Mouse (Mus musculus): ENCODE measurements at regions not wholly inside any gene's neighbourhood (a gene's known extent, or its start where the extent isn't known, plus 50 kb on each side); places are given as distances from the start of the nearest gene placed in this dataset.

DNA sequence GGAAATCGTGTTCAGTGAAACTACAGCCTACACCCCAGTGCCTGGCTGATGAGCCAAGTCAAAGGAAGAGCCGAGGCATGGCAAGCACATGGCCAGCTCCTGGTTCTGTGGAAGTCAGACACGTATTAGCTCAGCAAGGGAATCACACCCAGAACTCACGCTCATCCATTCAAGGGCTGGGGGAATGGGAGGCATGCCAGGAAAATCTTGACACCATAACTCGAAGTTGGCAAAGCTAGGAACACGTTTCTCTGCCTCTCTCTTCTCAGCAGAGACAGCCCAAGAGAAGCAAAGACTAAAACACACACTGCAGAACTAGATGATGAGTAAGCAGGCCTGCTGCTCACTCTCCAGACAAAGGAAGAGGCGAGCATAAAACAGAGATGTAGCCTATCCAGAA, 53.5 kb upstream of the Ypel5 start:
- DNase-seq = no peak

DNA sequence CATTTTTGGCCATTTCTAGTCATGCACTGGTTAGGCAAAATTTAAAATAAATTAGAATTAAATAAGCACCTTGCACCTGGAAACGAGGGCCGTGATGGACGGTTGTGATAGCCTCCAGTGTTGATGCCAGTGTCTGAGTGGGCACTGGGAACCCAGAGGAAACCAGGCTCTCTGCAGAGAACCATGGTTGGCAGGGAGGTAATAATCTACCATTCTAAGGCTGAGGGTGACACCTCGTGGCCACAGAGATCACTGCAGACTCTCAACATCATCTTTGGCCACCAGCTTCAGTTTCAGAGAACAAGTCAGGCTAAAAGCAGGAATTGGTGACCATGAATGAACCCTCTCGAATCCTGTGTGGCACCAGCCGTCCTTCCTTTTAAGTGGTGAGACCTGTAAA, 54.5 kb upstream of the Ypel5 start:
- peak; percentile 44 for DNase-seq

DNA sequence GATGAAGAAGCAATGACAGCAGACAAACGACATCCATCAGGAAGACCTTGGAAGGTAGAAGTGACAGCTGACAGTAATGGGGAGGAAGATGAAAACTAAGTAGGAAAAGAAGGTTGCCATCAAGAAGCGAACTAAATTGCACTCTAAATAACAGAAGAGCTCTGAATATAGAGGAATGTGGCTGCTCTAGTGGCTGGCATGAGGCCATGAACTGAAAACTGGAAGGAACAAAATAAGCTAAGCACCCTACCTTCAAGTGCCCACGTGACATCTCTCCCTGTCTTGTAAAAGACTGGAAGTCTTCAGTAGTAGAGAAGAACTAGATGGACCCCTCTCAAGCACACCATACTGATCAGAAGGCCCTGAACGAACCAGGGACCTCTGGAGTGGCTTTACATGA, 68.0 kb upstream of the Ypel5 start:
- no peak for DNase-seq

DNA sequence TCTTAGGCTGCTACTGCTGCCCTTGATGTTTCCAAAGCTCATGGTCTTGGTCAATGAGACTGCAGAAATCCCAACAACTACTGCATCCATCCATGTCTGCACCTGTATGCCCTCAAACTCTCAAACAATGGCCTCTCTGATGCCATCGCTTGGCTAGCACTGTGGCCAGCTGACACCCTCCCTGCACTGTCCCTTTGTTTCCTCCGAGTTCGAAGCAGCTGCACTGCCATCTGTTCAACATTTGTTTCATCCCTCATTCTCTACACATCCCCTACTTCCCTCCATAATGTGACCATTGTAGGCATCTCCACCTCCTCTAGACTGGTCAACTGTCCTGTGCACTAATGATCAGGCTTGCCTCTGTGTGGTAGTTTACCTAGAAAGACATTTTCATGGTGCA, 75.3 kb upstream of the Ypel5 start:
- DNase-seq = no peak

DNA sequence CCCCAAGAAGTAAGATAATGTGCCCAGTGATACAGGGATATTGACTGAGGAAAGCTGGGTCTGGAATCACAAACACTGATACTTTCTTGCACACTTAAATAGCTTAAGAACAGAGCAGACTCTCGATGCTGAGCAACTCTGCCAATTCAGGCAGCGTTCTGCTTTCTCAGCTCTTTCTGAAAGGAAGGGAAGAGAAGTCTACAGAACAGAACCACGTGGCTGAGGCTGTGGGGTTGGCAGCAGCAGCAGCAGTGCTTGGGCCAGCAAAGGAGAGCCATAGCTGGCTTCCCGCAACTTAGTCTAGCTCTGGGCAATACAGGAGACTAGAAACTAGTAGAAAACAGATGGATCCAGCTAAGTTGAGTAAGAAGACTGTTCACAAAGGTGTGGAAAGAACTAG, 89.8 kb upstream of the Ypel5 start:
- DNase-seq = no peak

DNA sequence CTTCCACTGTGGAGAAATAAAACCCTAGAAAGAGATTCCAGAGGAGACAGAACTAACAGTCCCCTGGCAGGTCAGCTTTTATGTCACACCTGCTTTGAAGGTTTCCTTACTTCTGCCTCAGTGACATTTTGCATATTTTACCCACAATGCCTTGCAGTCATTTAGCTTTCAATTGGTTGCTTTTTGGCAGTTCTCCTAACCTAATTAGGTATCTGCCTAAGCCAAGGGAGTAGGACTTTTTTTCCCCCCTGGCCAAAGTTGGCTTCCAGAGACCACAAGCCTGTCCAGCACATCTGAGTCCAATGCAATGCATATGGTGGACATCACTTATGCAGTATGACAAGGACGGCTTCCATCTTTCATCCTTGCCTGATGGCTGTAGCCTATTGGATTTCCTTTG, 103.2 kb upstream of the Ypel5 start:
- DNase-seq = no peak

DNA sequence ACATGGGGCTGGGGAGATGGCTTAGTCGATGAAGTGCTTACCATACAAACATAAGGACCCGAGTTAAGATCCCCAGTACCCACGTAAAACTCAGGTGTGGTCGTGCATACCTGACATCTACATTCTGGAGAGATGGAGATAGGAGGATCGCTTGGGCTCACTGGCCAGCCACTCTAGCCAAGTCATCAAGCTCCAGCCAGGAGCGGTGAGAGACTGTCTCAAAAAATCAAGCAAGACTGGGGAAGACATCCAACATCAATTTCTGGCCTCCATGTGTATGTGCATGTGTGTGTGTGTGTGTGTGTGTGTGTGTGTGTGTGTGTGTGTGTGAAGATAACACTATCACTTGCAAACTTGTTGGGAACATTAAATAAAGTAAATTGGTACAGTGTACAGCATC, 104.6 kb upstream of the Ypel5 start:
- DNase-seq = no peak

DNA sequence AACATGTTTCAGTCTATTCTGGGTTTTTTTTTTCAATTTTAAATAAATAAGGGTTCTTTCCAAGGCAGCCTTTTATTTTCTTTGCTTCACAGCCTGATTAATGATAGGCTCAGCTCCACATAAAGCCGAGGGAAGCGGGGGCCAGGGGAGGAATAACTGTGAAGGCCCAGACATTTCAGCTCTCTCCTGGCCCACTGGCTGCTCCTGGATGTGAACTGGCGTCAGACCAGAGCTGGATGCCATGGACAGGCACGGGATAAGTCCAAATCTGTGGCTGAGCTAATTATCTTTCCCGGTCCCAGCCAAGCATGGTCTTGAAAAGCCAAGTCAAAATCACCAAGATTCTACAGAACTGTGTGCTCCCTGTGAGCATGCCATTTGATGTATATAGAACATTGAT, 105.1 kb upstream of the Ypel5 start:
- DNase-seq = no peak

DNA sequence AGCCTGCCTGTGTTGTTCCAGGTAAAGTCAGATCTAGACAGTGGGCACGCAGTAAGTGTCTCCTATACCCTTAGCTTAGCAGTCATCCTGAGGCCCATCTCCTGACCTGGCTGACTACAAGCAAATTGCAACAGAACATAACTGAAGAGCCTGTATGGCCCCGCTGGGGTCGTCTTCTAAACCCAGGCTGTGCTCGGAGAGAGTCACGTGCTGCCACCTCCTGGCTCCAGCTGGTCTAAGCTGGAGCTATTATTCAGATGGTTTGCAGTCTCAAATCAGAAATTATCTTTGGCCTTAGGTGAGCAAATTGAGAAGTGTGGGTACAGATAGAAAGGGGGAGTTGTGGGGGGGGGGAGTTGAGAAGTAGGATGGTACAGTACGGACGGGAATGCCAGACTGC, 115.5 kb upstream of the Ypel5 start:
- no peak for DNase-seq

DNA sequence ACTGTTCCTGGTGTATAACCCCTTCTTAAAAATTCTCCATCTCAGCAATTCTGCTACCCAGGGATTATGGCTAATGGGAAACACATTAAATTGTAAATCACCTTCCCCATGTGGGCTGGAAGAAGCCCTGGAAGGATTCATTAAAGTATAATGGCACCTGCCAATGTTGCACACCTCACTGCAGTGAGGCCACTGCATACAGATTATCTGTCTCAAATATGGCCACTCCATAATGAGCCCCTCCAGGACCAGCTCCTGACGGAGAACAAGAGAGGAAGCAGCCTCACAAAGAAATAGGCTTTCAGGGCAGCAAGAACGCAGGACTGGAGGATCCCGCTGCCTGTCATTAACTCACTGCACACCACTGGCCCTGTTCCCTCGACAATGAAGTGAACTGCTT, 115.2 kb upstream of the Alk start:
- no peak for DNase-seq

DNA sequence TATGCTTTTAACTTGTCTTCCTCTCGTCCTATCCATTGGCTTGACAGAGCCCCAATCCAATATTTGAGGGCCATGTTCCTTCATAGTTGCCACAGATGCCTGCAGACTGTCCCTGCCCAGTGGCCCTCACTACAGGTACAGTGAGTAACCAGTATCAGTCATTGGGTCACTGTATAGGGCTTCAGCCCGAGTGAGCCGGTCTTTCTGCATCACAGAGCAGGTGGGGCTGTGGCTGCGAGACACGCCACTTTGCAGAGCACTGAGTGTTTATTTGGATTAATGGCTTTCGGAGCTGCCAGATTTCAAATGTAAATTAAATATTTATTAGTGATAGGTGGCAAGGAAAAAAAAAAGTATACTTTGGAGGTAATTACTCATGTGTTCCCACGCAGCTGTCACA, 87.2 kb upstream of the Alk start:
- no peak for DNase-seq

DNA sequence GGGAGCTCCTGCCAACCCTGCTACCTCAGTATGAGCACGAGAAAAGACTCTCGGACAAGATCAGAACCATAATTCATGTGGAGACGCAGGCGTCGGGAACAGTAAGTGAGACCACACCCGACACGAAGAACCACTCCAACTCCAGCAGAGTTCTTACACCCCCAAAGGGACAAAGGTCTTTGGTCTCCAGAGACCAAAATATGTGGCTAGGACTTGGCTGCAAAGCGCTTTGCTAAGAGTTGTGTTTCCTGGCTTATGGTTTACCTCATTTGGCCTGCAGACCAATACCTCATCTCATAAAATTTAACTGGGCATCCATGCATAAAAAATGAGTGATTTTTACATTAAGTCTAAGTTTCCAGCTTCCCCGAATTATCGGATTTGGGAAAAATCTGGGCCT, 85.2 kb upstream of the Alk start:
- no peak for DNase-seq

DNA sequence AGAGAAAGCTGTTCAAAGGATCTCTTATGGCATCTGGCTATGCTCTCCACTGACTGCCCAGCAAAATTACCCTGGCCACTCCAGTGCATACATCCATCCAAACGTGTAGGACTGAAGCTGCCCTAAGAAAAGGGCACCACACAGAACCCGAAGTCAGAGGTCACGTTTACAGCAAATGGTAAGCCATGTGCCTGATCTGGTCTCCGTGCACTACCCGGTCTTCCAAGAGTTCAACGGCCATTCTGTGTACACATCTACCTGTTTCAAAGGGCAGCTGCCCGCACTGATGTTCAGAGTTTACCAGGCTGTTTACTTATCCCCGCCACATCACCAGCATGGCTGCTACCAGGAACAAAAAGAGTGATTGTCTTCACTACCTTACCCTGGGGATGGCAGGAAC, 84.4 kb upstream of the Alk start:
- no peak for DNase-seq

DNA sequence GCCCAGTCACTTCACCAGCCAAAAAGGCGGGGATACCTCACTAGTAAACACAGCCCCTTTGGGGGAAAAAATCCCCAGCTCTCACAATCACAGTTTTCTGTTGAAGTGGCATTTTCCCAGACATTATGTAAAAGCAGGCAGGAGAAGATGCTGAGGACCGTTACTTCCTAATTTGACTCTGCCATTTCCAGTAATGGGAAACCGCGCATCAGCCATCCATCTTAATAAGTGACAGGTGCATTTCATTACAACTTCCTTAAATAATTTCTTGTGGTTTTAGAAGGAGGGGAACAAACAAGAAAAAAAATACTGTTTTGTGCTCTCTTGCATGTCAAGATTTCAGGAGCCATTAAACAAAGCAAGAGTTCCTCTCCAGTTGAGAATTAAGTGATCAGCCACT, 70.2 kb upstream of the Alk start:
- no peak for DNase-seq

DNA sequence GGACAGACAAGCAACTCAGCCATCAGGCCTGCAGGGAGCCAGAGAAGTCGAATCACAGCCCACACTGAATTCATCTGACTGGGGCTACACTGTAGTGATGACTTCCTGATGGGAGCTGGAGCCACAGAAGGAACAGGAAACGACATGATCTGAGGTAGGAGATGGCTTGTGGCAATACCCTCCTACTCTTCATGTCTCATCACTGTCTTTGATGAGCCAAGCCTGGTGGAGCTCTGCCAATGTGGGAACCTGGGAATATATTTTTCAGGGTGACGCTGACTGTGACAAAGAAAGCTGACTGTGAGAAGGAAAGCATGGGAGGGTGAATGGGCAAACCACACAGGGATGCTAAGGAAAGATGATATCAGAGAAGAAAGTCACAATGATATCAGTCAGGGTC, 67.6 kb upstream of the Alk start:
- no peak for DNase-seq

DNA sequence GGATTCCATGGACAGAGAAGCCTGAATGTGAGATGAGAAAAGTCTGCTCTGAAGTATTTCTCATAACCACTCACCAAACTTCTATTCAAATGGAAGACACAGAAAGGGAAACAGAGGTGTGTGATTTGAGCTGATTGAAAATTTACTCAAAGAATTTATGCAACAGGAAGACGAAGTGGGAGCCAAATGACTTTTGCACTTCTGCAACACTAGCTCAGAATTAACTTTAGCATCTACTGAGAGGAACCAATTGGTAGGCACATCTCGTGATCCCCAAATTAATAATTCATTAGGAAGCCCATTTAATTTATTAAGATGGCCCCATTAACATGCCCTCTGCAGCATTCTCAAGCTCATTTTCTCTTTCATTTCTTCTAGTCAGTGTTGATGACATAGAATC, 62.5 kb upstream of the Alk start:
- no peak for DNase-seq

DNA sequence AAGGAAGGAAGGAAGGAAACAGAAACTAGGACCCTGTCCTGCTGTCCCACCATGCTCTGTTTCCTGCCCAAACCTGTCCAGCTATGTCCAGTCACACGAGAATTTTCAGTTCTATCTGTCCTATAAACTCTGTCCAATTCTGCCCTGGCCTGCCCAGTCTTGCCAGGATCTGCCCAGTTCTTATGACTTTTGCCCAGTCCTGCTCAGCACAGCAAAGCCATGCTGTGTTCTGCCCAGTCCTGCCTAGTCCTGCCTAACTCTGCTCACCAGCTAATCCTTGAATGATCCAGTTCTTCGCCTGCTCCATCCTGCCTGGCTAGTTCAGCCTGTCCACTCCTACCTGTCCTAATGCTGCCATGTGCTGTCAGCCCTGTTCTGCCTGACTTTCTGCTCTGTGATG, 57.3 kb upstream of the Alk start:
- DNase-seq = no peak

DNA sequence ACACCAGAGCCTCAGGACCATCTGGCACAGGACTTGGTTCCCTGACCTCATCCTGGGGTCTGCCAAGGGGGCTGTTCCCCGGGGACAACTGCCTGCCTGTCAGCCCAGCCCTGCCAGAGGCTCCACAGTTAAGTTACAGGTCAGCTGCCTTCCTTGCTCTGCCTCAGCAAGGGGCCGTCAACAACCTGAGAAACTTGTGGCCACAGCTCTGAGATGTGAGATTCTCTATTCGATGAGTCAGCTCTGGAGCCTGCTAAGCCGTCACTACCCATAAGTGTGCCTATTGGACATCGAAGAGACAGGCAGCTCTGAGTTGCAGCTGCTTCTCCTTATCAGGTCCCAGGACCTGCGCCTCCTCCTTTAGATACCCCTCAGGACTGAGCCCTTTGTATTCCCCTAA, 54.3 kb upstream of the Alk start:
- no peak for DNase-seq

DNA sequence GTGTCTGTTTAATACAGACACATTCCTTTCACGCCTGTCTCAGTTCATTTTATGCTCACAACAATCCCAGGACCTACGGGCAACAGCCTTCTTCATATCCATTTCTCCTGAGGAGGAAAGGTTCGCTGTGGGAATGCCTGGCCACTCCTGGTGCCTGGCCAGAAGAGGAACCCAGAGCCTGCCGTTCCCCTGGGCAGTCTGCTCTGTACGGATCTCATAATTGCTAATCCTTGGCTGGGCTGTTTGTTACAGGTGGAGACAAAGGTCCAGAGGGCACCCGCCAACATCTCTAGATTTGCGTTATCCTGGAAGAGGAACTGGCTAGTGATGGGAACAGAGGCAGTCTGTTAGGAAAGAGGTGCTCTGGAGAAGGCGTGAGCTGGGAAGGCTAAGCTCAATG, 53.4 kb upstream of the Alk start:
- no peak for DNase-seq

Data from cerebellum, adult 11 months (tissue).